Mouse (Mus musculus) kidney, postnatal 14 days (tissue): ENCODE data around the gene Tlk2.

Experiments used
- DNase-seq: peaks from one replicate; pipeline ENCODE4 v3.0.0; 2022; ENCODE audit warnings: mixed read lengths

Gene Tlk2

GRCm38 (mm10) chr11:105264506-105264905 lies 85.9 kb downstream of the Tlk2 start:
- DNase-seq, result no peak

- DNase-seq, result no peak
Measured at GRCm38 (mm10) chr11:105264988-105265387, 86.4 kb downstream of the Tlk2 start.

DNA sequence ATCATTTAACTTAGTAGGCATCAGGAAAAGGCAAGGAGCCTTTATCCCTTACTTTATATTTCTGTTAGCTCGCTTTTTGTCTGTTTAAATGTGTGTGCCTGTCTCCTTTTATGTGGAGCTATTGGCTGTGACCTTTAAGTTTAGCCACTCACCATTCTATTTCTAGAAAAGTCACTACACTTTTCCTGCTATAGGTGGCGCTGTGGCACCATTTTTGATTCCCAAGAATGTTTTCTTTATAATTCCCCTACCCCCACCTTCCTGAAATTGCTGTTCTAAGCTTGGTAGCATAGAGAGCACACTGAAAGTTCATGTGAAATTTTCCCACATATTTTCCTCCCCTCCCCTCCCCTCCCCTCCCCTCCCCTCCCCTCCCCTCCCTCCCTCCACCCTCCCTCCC lies 91.5 kb downstream of the Tlk2 start:
- peak; percentile 69 for DNase-seq

- DNase-seq, result no peak
Measured at GRCm38 (mm10) chr11:105280456-105280855, 101.8 kb downstream of the Tlk2 start.

DNA sequence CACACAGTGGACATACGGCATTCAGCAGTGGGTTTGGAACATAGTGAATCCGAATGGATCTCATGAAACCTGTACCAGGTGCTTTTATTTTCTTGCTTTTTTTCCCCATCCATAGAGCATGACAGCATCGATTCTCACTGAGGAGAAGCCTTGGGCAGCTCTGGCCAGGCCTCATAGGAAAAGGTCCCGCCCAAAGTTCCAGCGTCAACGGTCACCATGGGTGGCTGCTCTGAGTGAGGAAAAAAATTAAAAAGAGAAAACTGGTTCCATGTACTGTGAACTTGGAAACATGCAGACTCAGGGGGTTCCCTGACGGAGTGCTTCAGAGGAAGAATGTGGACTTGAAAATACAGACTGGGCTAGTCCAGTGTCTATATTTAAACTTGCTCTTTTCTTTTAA lies 102.7 kb downstream of the Tlk2 start:
- DNase-seq, result peak; percentile 27

DNA sequence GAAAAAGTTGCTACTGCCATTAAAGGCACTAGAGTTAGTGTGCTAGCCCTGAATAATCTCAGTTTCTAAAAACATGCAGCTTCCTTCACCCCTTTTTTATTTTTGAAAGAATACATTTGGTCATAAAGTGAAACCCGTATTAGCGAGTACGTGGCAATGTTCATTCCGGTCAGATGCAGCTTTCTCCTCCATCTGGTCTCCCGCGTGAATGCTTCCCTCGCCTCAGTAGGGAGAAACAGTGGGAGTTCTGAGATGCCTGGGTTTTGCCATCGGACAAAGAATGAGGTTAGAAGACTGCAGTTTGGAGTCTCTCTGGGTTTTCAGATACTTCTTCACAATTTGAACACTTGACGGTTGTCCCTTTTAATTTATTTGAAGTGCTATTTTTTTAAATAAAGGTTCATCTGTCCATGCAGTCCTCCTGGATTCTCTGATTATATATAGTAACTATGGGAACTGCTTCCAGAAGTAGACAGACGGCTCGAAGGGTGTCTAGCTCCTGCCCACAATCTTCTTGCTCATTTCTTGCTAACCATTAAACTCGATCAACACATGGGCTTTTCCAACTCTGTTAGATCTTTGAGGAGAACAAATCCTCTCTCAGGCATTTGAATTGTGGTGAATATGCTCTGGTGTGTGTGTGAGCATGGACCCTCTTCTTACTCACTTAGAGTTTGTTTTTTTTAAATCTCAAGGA lies 103.3 kb downstream of the Tlk2 start:
- no peak for DNase-seq

- peak; percentile 27 for DNase-seq
Measured at GRCm38 (mm10) chr11:105282460-105282859, 103.9 kb downstream of the Tlk2 start.

DNA sequence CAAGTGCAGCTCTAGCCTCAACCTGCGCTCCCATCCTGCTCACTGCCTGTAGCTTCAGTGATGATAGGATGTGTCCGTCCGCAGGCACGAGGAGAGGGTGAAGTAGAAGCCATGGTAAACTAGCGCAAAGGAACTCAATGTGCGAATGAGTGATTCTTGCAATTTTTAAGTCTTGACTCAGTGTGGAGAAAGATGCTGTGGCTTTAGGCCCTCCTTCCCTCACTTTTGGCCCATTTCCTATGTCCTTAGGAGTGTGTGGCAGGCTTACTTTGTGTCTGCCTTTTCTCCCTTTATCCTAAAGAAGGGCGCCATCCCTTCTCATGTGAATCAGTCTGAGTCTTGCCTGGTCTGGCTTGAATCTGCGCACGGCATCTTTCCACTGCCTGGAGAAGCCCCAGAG lies 104.4 kb downstream of the Tlk2 start:
- no peak for DNase-seq

DNA sequence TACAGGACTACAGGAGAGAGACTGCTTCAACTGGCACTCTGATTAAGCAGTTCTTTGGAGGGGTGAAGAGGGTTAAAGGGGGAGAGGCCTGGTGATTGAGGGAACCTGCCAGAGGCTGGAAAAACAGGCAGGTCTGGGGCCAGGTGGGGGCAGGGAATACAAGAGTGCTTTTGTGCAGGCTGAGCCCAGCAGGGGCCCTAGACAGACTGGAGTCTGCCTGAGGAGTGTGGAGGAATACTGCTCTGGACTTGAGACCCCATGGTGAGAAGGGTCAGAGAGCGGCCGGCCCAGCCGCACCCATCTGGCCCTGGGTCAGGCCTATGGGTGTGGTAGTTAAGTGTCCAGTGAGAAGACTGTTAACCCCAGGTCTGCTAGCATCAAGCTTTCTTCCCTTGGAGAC lies 107.1 kb downstream of the Tlk2 start:
- DNase-seq, result peak; percentile 34

- no peak for DNase-seq
Measured at GRCm38 (mm10) chr11:105289403-105289802, 110.8 kb downstream of the Tlk2 start.

DNA sequence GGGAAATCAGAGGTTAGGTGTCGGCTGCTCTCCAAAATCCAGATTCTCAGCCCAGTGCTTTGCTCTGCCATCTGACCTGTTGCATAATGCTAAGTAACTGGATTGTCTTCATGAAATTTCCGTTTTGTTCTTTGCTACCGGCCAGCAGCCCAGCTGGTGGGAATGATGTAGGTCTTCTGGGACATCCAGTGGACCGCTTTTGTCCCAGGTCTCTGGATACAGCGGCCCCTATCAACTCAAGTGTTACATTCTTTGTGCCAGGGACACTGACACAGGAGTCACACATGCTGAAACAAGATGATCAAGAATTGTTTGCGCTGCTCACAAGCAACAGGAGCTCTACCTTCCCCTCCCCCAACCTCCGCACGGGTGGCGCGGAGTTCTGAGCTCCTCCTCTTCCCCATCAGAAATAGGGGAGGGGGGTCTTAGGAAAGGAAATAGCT lies 113.1 kb downstream of the Tlk2 start:
- peak; percentile 54 for DNase-seq

DNA sequence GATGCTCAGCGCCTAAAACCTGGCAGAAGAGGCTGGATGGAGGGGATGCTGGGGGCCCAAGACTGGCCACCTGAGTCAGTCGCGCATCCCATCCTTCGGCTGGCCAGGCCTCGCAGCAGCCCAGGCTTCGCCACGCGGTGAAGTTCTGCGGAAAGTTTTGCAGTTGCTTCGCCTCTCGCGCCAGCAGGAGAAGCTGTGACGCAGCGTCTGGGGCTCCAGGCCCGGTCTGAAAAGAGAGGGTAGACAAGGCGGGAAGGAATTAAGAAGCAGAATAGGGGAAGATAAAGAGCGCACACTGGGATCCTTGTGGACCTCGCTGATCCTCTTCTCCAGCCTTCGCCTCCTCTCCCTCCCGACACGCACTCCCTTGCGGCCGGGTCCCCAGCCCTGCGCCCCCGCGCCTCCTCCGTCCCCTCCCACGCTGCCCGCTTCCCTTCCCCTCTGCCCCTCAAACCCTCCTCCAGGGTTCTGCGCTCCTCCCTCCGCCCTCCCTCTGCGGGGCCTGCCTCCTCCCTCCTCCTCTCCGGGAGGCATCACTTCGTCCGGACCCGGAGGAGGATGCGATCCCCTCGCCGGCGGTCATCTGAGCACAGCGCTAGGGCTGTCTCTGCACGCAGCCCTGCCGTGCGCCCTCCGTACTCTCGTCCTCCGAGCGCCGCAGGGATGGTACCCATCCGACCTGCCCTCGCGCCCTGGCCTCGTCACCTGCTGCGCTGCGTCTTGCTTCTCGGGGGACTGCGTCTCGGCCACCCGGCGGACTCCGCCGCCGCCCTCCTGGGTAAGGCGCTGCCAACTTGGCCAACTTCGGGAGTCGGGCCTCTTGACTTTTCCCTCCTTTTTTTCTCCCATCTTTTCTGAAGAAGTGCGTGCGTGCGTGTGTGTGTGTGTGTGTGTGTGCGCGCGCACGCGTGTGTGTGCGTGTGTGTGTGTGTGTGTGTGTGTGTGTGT lies 113.8 kb downstream of the Tlk2 start, which contains the start of gene Mrc2:
Mrc2 (plus strand) TSS at position 520 of the 948 bp plus-strand sequence.
- DNase-seq, result peak; percentile 81

DNA sequence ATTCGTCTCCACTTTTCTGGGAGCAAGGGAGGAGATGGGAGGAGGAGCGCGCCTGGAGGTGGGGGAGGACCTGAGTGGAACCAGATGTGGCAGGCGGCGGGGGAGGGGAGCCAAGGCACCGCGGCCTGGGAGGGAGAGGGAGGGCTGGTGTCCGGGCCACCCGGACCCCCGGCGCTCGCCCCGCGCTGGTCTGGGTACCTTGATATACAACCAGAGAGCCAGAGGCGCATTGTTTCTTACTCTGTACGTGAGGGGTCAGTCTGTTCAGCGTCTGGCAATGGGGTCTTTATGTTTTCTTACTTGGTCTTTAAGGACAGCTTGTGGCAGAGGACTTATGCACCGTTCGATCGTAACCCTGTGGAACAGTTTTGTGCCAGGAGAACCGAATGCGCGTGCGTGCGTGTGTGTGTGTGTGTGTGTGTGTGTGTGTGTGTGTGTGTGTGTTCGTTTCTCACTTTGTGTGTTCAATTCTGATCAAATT lies 114.5 kb downstream of the Tlk2 start:
- peak; percentile 72 for DNase-seq

DNA sequence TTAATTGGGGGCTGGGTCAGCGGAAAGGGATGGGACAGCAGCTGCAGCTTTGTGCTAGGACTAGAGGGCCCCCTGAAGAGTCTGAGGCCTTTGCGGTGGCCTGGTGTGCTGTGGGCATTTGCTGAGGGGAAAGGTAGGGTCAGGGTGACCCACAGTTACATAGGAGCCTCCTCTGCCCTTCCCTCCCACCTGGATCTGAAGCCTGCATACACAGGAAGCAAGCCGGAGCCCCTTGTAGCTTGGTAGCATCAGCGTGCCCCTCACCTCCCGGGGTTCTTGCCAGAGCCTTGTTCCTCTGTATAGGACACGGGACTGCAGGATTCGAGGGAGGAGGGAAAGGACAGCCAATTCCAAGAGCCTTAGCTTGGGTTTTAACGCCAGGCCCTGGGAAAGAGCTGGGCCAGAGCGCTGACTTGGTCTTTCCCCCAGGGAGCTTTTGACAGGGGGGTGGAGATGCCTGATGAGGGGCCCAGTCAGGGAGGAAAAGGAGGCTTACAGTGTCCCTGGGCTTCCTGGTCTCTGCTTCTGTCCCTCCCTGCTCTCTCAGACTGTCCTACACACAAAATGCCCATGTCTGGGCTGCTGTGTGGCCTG lies 115.4 kb downstream of the Tlk2 start:
- peak; percentile 39 for DNase-seq

- DNase-seq, result no peak
Measured at GRCm38 (mm10) chr11:105296084-105296483, 117.5 kb downstream of the Tlk2 start.

DNA sequence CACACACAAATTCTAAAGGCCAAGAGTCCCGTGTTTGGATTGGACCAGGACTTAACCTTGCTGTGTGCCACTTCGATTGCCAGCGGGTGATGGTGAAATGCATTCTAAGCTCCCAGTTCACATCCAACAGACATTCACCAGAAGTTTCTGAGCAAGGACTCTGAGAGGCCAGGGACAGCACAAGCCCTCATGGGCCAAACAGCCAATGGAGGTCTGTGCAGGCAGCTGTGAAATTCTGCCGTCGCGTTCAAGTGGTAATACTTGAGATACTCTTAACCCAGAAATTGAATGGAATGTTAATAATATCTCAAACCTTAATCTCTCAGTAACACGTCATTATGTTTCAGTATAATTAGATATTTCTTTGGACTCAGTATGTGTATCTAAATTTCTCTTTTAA lies 131.6 kb downstream of the Tlk2 start:
- DNase-seq, result no peak

- DNase-seq, result peak; percentile 75
Measured at GRCm38 (mm10) chr11:105311291-105311975, 132.8 kb downstream of the Tlk2 start.

GRCm38 (mm10) chr11:105312311-105312942 lies 133.8 kb downstream of the Tlk2 start:
- no peak for DNase-seq

DNA sequence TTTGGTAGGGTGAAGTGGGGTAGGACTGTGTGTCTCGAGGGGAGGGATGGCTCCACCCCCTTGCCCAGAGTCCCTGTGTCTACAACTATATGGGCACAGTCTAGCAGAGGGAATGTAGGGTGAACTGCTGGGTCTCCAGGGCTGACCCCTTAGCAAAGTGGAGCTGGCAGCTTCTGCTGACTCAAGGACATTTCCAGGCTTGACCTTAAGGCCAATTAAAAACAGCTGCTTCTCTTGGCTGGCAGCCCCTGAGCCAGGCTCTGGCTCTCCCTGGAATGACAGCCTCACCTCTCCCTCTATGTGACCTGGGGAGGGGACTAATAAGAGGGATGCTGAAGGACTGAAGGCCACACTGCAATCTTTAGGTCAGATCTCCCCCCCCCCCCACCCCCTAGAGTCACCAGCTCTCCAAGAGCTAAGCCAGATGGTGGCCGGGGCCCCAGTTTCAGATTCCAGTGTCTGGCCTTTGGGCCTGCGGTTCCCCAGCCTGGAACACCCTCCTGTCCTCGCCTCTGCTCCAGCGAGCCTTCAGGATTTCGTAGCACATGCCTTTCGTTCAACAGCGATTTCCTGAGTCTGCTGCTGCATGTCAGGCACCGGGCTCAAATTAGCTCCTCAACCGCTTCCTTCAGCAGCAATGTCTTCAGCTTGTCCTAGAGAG lies 134.5 kb downstream of the Tlk2 start:
- DNase-seq, result peak; percentile 81

- no peak for DNase-seq
Measured at GRCm38 (mm10) chr11:105313633-105314014, 135.0 kb downstream of the Tlk2 start.

DNA sequence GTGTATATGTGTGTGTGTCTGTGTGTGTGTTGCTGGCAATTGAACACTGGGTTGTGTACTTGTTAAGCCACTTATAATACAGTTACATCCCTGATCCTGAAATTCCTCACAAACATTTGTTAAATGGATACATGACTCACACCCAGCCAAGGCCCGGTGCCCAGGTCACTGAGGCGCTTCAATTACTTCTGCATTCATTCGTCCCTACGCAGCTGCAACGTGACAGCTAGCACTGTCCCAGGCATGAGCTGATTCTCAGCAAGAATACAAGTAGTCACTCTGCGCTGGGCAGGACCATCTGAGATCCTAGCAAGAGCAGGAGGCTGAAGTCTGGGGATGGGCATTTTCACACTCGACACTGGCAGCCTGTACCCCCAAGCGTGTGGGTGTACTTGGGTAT lies 136.7 kb downstream of the Tlk2 start:
- DNase-seq, result no peak

- DNase-seq, result no peak
Measured at GRCm38 (mm10) chr11:105316121-105316520, 137.5 kb downstream of the Tlk2 start.
